Mouse (Mus musculus): ENCODE data around the gene Cdk2ap1. TPM values are rescaled to one million over a fixed set of nuclear protein-coding genes. Genes with fewer than 3 reads are reported as not detected.
"Not testable (repeated sequence)": the region's sequence is repeated elsewhere in the genome, so short reads cannot be mapped to it uniquely, and the experiment has no call there.

Gene Cdk2ap1
- polyA plus RNA-seq, 1 experiment from 2014 or later: 60.5 TPM

DNA sequence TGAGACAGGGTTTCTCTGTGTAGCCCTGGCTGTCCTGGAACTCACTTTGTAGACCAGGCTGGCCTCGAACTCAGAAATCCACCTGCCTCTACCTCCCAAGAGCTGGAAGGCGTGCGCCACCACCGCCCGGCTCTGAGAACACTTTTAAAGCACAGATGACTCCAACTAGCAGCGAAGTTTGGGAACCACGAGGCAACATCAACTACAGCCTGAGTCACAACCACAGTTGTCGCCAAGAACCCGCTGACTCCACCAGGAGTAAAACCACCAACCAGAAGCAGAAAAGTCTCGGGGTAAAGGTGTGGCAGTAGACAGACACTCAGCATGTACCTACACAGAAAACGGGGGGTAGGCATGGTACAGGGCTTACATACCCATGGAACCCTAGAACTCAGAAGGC, 52.8 kb downstream of the Cdk2ap1 start:
- Histone ChIP-seq H3K36me3 (ENCODE audit: control insufficient read depth, insufficient read depth) (peaks cover 45% of the 10 kb centered on the region), H3K4me1 (replicated peaks; ENCODE audit: control insufficient read depth, insufficient read depth, low read length) (no peaks in the 10 kb centered on the region), H3K4me3 (replicated peaks; ENCODE audit: low read length) (no peak overlapping the region), H3K27me3 (replicated peaks; ENCODE audit: control insufficient read depth, insufficient read depth, low read length) (no peaks in the 10 kb centered on the region), H3K4me2 (ENCODE audit: low read length) (no peak overlapping the region), H3K9me3 (ENCODE audit: control insufficient read depth, low read length) (peaks cover 5% of the 10 kb centered on the region; the same call in 1 of the 2 replicates), H3K27ac (ENCODE audit: low read length) (no peak overlapping the region), H3K9ac (replicated peaks; ENCODE audit: low read depth, low read length) (no peak overlapping the region)
- 94% methylated on average over 11 of the region's 11 CpGs for WGBS
- ATAC-seq: no peak

DNA sequence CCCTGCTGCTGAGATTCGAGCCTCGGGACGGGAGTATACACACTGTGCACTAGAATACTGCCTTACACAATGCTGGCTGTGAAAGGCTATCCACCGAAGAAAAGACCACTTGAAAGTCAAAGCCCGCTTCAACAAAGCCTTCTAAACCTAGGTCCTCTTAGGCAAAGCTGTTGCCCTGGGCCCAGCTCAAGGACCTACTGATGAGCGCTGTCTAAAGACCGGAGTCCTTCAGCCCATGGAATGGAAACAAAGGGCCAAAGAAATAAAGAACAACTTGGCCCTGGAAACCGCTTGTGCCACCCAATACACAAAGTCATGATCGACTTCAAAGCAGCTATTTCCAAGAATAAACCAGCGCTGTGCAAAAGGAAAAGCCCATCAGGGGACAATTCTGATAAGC, 53.7 kb downstream of the Cdk2ap1 start:
- no peak for ATAC-seq

DNA sequence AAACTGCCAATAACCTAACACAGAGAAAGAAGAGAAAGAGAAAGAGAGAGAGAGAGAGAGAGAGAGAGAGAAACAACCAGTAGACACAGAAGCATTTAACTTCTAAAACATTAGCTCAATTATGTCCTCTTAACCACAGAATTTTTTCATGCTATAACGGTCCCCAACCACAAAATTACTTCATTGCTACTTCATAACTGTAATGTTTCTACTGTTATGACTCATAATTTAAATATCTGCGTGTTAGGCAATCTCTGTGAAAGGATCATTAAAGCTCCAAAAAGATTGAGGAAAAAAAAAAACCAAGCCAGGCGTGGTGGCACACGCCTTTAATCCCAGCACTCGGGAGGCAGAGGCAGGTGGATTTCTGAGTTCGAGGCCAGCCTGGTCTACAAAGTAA, 60.0 kb downstream of the Cdk2ap1 start:
- not testable (repeated sequence) for ATAC-seq; H3K4me2 ChIP-seq (ENCODE audit: low read length); H3K9ac ChIP-seq (replicated peaks; ENCODE audit: low read depth, low read length); H3K27ac ChIP-seq (ENCODE audit: low read length); H3K4me1 ChIP-seq (replicated peaks; ENCODE audit: control insufficient read depth, insufficient read depth, low read length); H3K4me3 ChIP-seq (replicated peaks; ENCODE audit: low read length); H3K9me3 ChIP-seq (ENCODE audit: control insufficient read depth, low read length); H3K27me3 ChIP-seq (replicated peaks; ENCODE audit: control insufficient read depth, insufficient read depth, low read length)
- WGBS: 95% methylated on average over 6 of the region's 6 CpGs
- peaks cover 16% of the 10 kb centered on the region for H3K36me3 ChIP-seq (ENCODE audit: control insufficient read depth, insufficient read depth)

More for the DNA sequence above, 53.7 kb downstream of the Cdk2ap1 start:
- Histone ChIP-seq H3K4me2 (ENCODE audit: low read length) (no peak overlapping the region), H3K4me3 (replicated peaks; ENCODE audit: low read length) (no peak overlapping the region), H3K9ac (replicated peaks; ENCODE audit: low read depth, low read length) (no peak overlapping the region), H3K36me3 (ENCODE audit: control insufficient read depth, insufficient read depth) (peaks cover 37% of the 10 kb centered on the region), H3K27ac (ENCODE audit: low read length) (no peak overlapping the region), H3K9me3 (ENCODE audit: control insufficient read depth, low read length) (peaks cover 5% of the 10 kb centered on the region; the same call in 1 of the 2 replicates), H3K27me3 (replicated peaks; ENCODE audit: control insufficient read depth, insufficient read depth, low read length) (no peaks in the 10 kb centered on the region), H3K4me1 (replicated peaks; ENCODE audit: control insufficient read depth, insufficient read depth, low read length) (no peaks in the 10 kb centered on the region)
- 52% methylated on average over 10 of the region's 10 CpGs for WGBS

DNA sequence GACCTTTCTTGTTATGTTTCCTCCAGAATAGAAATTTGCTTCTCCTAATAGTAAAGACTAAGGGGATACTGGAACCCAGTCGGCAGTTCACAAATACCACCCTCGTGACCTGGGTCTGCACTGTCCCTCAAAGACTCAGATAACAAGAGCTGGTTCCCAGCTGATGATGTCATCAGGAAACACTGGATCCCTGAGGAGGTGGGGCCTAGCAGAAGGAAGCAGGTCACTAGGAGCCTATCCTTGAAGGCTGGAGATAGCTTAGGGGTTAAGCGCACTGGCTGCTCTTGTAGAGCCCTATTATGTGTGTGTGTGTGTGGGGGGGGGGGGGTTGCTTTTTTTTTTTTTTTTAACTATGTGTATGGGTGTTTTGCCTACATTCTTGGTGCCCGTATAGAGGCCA, 62.8 kb downstream of the Cdk2ap1 start:
- H3K36me3 ChIP-seq (ENCODE audit: control insufficient read depth, insufficient read depth): peaks cover 10% of the 10 kb centered on the region
- ATAC-seq: no peak

DNA sequence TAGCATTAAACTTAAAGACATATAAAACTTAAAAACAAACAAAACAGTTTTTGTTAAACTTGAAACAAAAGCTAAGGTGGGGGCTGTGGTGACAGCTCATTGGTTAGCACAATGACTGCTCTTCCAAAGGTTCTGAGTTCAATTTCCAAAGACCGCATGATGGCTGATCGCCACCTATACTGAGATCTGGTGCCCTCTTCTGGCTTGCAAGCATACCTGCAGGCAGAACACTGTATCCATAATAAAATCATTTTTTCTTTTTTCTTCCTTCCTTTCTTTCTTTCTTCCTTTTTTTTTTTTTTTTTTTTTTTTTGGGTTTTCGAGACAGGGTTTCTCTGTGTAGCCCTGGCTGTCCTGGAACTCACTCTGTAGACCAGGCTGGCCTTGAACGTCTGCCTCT, 63.6 kb downstream of the Cdk2ap1 start:
- H3K36me3 ChIP-seq (ENCODE audit: control insufficient read depth, insufficient read depth): peaks cover 10% of the 10 kb centered on the region
- 52% methylated on average over 3 of the region's 4 CpGs for WGBS
- H3K4me2 ChIP-seq (ENCODE audit: low read length); H3K9me3 ChIP-seq (ENCODE audit: control insufficient read depth, low read length); H3K4me1 ChIP-seq (replicated peaks; ENCODE audit: control insufficient read depth, insufficient read depth, low read length); ATAC-seq; H3K9ac ChIP-seq (replicated peaks; ENCODE audit: low read depth, low read length); H3K4me3 ChIP-seq (replicated peaks; ENCODE audit: low read length); H3K27me3 ChIP-seq (replicated peaks; ENCODE audit: control insufficient read depth, insufficient read depth, low read length); H3K27ac ChIP-seq (ENCODE audit: low read length): not testable (repeated sequence)

More for the DNA sequence above, 62.8 kb downstream of the Cdk2ap1 start:
- Histone ChIP-seq H3K4me1 (replicated peaks; ENCODE audit: control insufficient read depth, insufficient read depth, low read length) (no peaks in the 10 kb centered on the region), H3K4me2 (ENCODE audit: low read length) (no peak overlapping the region), H3K27me3 (replicated peaks; ENCODE audit: control insufficient read depth, insufficient read depth, low read length) (no peaks in the 10 kb centered on the region), H3K27ac (ENCODE audit: low read length) (no peak overlapping the region), H3K9ac (replicated peaks; ENCODE audit: low read depth, low read length) (no peak overlapping the region), H3K9me3 (ENCODE audit: control insufficient read depth, low read length) (no peaks in the 10 kb centered on the region), H3K4me3 (replicated peaks; ENCODE audit: low read length) (no peak overlapping the region)
- 82% methylated on average over 4 of the region's 4 CpGs for WGBS

DNA sequence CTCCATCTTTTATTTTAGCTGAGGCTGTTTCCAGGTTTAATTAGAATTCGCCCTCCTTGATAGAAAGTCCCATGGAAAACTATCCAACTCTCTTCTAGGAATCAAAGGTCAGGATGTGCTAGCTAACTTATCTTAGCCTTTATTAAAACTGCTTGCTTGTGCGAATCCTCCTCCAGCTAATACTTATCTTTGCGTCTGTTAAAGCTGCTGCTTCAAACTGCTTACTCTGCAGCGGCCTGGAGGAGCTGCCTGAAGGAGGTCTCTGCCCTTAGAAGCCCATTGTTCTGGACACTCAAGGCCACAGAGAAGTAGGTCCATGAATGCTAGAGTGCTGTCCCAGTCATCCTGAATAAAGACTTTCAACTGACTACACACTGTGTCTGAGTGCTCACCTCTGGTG, 66.4 kb downstream of the Cdk2ap1 start:
- 95% methylated on average over 4 of the region's 4 CpGs for WGBS
- no peak overlapping the region for H3K27ac ChIP-seq (ENCODE audit: low read length)
- H3K4me3 ChIP-seq (replicated peaks; ENCODE audit: low read length): no peak overlapping the region
- H3K4me2 ChIP-seq (ENCODE audit: low read length): no peak overlapping the region
- H3K4me1 ChIP-seq (replicated peaks; ENCODE audit: control insufficient read depth, insufficient read depth, low read length): no peaks in the 10 kb centered on the region
- H3K36me3 ChIP-seq (ENCODE audit: control insufficient read depth, insufficient read depth): peaks cover 12% of the 10 kb centered on the region; the same call in 1 of the 2 replicates
- H3K9me3 ChIP-seq (ENCODE audit: control insufficient read depth, low read length): no peaks in the 10 kb centered on the region
- H3K27me3 ChIP-seq (replicated peaks; ENCODE audit: control insufficient read depth, insufficient read depth, low read length): no peaks in the 10 kb centered on the region
- no peak for ATAC-seq
- no peak overlapping the region for H3K9ac ChIP-seq (replicated peaks; ENCODE audit: low read depth, low read length)

Other genes with a start within 250 kb of the Cdk2ap1 start
- gene Arl6ip4, start 247.0 kb downstream of the Cdk2ap1 start, polyA plus RNA-seq (2015; fragmentation: Nextera tagmentation; extraction: Ambion mirVana): 66.1 and 71.0 TPM in 2 replicates
- gene Pitpnm2, start 113.3 kb downstream of the Cdk2ap1 start, polyA plus RNA-seq (2015; fragmentation: Nextera tagmentation; extraction: Ambion mirVana): 13.7 and 14.4 TPM in 2 replicates
- gene Mphosph9, start 35.1 kb downstream of the Cdk2ap1 start, polyA plus RNA-seq (2015; fragmentation: Nextera tagmentation; extraction: Ambion mirVana): 17.0 and 17.1 TPM in 2 replicates
- 17.4 and 18.8 TPM in 2 replicates for gene 2810006K23Rik, start 35.0 kb downstream of the Cdk2ap1 start, polyA plus RNA-seq (2015; fragmentation: Nextera tagmentation; extraction: Ambion mirVana)
- gene Sbno1, start 62.9 kb upstream of the Cdk2ap1 start, polyA plus RNA-seq (2015; fragmentation: Nextera tagmentation; extraction: Ambion mirVana): 109 and 110 TPM in 2 replicates
- gene Kmt5a, start 76.8 kb upstream of the Cdk2ap1 start, polyA plus RNA-seq (2015; fragmentation: Nextera tagmentation; extraction: Ambion mirVana): 21.5 and 21.9 TPM in 2 replicates
- gene Rilpl2, start 115.3 kb upstream of the Cdk2ap1 start, polyA plus RNA-seq (2015; fragmentation: Nextera tagmentation; extraction: Ambion mirVana): 26.4 and 28.0 TPM in 2 replicates
- gene Snrnp35, start 120.1 kb upstream of the Cdk2ap1 start, polyA plus RNA-seq (2015; fragmentation: Nextera tagmentation; extraction: Ambion mirVana): 21.8 and 25.1 TPM in 2 replicates
- 9.7 and 11.8 TPM in 2 replicates for gene Rilpl1, start 168.3 kb upstream of the Cdk2ap1 start, polyA plus RNA-seq (2015; fragmentation: Nextera tagmentation; extraction: Ambion mirVana)
- gene Tmed2, start 177.6 kb upstream of the Cdk2ap1 start, polyA plus RNA-seq (2015; fragmentation: Nextera tagmentation; extraction: Ambion mirVana): 397 and 404 TPM in 2 replicates
- gene Ddx55, start 189.8 kb upstream of the Cdk2ap1 start, polyA plus RNA-seq (2015; fragmentation: Nextera tagmentation; extraction: Ambion mirVana): 21.9 and 30.5 TPM in 2 replicates
- 71.1 and 80.1 TPM in 2 replicates for gene Eif2b1, start 216.0 kb upstream of the Cdk2ap1 start, polyA plus RNA-seq (2015; fragmentation: Nextera tagmentation; extraction: Ambion mirVana)
- gene Gtf2h3, start 216.1 kb upstream of the Cdk2ap1 start, polyA plus RNA-seq (2015; fragmentation: Nextera tagmentation; extraction: Ambion mirVana): 49.3 and 59.1 TPM in 2 replicates